Mouse (Mus musculus) adrenal gland, postnatal 14 days (tissue): ENCODE measurements around the gene Olfr780. TPM values are rescaled to one million over a fixed set of nuclear protein-coding genes. Genes with fewer than 3 reads are reported as not detected.
"Not testable (repeated sequence)": the region's sequence is repeated elsewhere in the genome, so short reads cannot be mapped to it uniquely, and the experiment has no call there.

Experiments
- DNase-seq: peaks from one replicate; pipeline ENCODE4 v3.0.0; 2021; ENCODE audit warnings: mixed read lengths
- long read RNA-seq, 2 experiments: library from polyadenylated mRNA; stranded (forward); transcript quantifications; one replicate each; pipeline ENCODE4 v2.0.0; 2021
- total RNA-seq: library from RNA; stranded (reverse); gene quantifications from 2 replicates; pipeline ENCODE4 v1.2.3, GENCODE M21; 2021

The Olfr780 gene
- total RNA-seq = not detected in 2 replicates
- long read RNA-seq, experiment 1 = 0 reads
- long read RNA-seq, experiment 2 = 0 reads

GRCm38 (mm10) chr10:129317817-129318216 is at the start of gene Olfr780:
Gene Olfr780 (plus strand): TSS chr10:129318117.
- no peak for DNase-seq

DNA sequence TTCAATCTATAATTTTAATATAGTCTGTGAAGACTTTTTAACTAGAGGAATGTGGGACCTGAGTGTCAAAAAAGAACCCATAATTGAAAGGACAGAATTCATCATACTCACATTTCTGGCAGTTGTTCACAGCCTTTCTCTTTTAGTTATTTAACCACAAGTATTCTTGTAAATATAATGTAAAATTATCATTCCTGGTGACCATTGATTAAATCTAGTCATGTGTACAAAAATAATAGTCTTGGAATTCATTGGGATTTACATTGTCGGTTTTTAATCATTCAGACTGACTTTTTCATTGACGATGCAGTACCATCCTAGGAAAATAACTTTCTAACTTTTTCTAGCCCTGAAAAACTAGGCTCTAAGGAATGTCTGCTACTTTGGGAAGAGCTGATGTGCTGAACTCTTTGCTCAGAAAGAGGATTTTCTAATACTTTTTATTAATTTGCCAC is 46.8 kb upstream of the Olfr780 start, which contains the start of gene Olfr777:
Gene Olfr777 (minus strand): TSS at position 405 of the 455 bp plus-strand sequence.
- no peak for DNase-seq

DNA sequence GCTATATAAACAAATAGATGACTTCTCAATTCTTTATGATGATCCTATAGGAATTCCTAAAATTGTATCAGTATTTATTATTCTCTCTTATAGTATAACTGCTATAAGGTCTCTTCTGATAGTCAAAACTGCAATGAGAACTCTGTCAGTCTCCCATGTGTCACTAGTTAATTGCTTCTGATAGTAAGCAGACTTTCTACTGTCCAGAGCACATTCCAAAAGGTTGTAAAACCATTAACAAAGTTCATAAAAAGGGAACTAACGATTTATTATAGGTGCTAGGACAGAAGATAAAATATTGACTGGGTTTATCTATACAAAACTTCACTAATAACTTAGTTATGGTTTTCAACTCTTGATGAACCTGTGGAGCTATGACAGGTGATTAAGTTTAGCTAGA is 4.9 kb upstream of the Olfr780 start:
- not testable (repeated sequence) for DNase-seq

DNA sequence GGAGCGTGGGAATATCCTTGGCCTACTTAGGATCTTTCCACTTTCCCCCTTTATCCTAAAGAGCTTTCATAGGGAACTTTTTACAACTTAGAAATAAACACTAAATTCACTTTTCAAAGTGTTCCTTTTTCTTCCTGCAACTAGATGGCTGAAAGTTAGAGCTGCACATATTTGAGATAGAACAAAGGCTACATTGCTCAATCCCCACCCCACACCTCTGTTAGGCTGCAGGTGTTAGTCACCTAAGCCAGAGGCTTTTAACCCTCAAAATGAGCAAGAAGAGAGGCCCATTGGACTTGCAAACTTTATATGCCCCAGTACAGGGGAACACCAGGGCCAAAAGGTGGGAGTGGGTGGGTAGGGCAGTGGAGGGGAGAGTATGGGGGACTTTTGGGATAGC is 4.4 kb upstream of the Olfr780 start:
- not testable (repeated sequence) for DNase-seq

DNA sequence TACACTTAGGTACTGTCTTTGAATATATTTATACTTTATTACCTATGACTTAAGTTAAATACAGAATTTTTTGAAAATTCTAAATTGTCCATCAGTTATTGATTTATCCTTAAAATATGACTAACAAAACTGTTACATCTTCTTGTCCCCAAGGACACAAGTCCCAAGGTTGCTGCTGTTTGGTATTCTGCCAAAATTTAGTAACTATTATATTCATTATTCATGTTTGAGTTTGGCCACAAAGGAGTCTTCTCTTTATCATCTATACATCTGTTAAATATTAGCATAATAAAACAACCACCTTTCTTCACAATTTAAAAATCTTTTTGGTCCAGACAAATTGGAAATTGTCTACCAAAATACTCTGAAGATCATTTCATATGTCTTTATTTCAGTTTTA is 10.6 kb downstream of the Olfr780 start, which contains the start of gene Olfr781:
Gene Olfr781 (plus strand): TSS at position 301 of the 400 bp plus-strand sequence.
- no peak for DNase-seq

GRCm38 (mm10) chr10:129348550-129348949 is 30.6 kb downstream of the Olfr780 start, which contains the start of gene Olfr782:
Gene Olfr782 (plus strand): TSS chr10:129348850.
- DNase-seq = no peak

GRCm38 (mm10) chr10:129352475-129352874 is 34.6 kb downstream of the Olfr780 start:
- not testable (repeated sequence) for DNase-seq

GRCm38 (mm10) chr10:129356496-129356895 is 38.6 kb downstream of the Olfr780 start:
- not testable (repeated sequence) for DNase-seq

DNA sequence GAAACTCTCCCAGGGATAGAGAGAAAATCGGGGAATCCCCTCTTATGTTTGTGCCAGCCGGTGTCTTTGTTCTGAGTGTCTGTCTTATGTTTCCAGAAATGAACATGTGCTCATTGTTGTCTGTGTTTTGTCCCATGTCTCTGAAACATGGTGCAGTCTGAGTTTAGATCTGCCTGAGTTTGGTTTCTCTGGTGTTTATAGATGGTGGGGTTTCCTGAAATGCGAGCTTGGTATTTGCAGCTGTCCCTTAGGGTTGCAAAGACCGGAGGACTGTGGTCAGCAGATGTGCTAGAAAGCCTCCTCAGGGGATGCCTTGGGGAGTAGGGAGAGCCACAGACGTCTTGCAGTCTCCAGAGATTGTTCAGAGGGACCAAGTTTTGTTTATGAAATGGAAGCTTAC is 39.4 kb downstream of the Olfr780 start:
- DNase-seq = no peak

Other genes with a start within 250 kb of the Olfr780 start
- gene Olfr766-ps1, start 249.1 kb upstream of the Olfr780 start, total RNA-seq = not detected in 2 replicates
- not detected in 2 replicates for gene Olfr767, start 235.2 kb upstream of the Olfr780 start, total RNA-seq
- not detected in 2 replicates for gene Olfr768, start 218.7 kb upstream of the Olfr780 start, total RNA-seq
- gene Olfr769, start 200.3 kb upstream of the Olfr780 start, total RNA-seq = not detected in 2 replicates
- gene Olfr770, start 179.1 kb upstream of the Olfr780 start, total RNA-seq = not detected in 2 replicates
- not detected in 2 replicates for gene Olfr771, start 153.4 kb upstream of the Olfr780 start, total RNA-seq
- gene Olfr772, start 140.2 kb upstream of the Olfr780 start, total RNA-seq = not detected in 2 replicates
- not detected in 2 replicates for gene Olfr773, start 130.7 kb upstream of the Olfr780 start, total RNA-seq
- not detected in 2 replicates for gene Olfr774, start 81.9 kb upstream of the Olfr780 start, total RNA-seq
- gene Olfr775, start 69.7 kb upstream of the Olfr780 start, total RNA-seq = not detected in 2 replicates
- gene Olfr776, start 59.0 kb upstream of the Olfr780 start, total RNA-seq = not detected in 2 replicates
- gene Olfr777, start 46.6 kb upstream of the Olfr780 start, total RNA-seq = not detected in 2 replicates
- gene Olfr781, start 10.7 kb downstream of the Olfr780 start, total RNA-seq = not detected in 2 replicates
- not detected in 2 replicates for gene Olfr782, start 30.7 kb downstream of the Olfr780 start, total RNA-seq
- not detected in 2 replicates for gene Olfr784, start 66.0 kb downstream of the Olfr780 start, total RNA-seq
- not detected in 2 replicates for gene Olfr785, start 87.3 kb downstream of the Olfr780 start, total RNA-seq
- gene Olfr786, start 109.2 kb downstream of the Olfr780 start, total RNA-seq = not detected in 2 replicates
- not detected in 2 replicates for gene Olfr787, start 143.7 kb downstream of the Olfr780 start, total RNA-seq
- not detected in 2 replicates for gene Olfr788, start 152.9 kb downstream of the Olfr780 start, total RNA-seq
- gene Olfr789, start 166.6 kb downstream of the Olfr780 start, total RNA-seq = not detected in 2 replicates
- not detected in 2 replicates for gene Olfr790, start 180.4 kb downstream of the Olfr780 start, total RNA-seq
- not detected in 2 replicates for gene Olfr791, start 203.7 kb downstream of the Olfr780 start, total RNA-seq
- not detected in 2 replicates for gene Olfr792, start 221.0 kb downstream of the Olfr780 start, total RNA-seq
- gene Olfr794, start 249.5 kb downstream of the Olfr780 start, total RNA-seq = not detected in 2 replicates